Mouse (Mus musculus) liver, adult 2 months (tissue): Measurements from ENCODE around the gene Slc25a29. TPM values are rescaled to one million over a fixed set of nuclear protein-coding genes. Genes with fewer than 3 reads are reported as not detected.

Source experiments
- DNase-seq: peaks from one replicate; pipeline ENCODE4 v3.0.0-alpha.2; 2011; ENCODE audit warnings: low read depth, low spot score; ENCODE audit errors: extremely low read depth
- H3K27ac ChIP-seq: fragments of 200-500 bp; replicated peaks from 2 replicates; pipeline ENCODE4 v1.5.1; 2012; ENCODE audit warnings: low read depth, mild to moderate bottlenecking, control low read depth, inconsistent platforms, low read length; ENCODE audit not compliant: insufficient read depth
- H3K27me3 ChIP-seq: fragments of 200-500 bp; 2 replicates; pipeline ENCODE4 v1.6.1; 2012; ENCODE audit warnings: mild to moderate bottlenecking, moderate library complexity, low read length, inconsistent platforms; ENCODE audit not compliant: control insufficient read depth, insufficient read depth
- H3K36me3 ChIP-seq: fragments of 200-500 bp; 2 replicates; pipeline ENCODE4 v1.6.1; 2012; ENCODE audit warnings: low read length, inconsistent platforms; ENCODE audit not compliant: control insufficient read depth, insufficient read depth
- H3K4me1 ChIP-seq: fragments of 200-500 bp; 2 replicates; pipeline ENCODE4 v1.6.1; 2011; ENCODE audit warnings: low read length; ENCODE audit not compliant: control insufficient read depth, insufficient read depth
- H3K4me3 ChIP-seq: fragments of 200-500 bp; 2 replicates; pipeline ENCODE4 v1.5.1; 2011; ENCODE audit warnings: low read depth, mild to moderate bottlenecking, control low read depth, low read length, moderate library complexity; ENCODE audit not compliant: insufficient read depth
- H3K79me2 ChIP-seq: fragments of 200-500 bp; 2 replicates; pipeline ENCODE4 v1.6.1; 2012; ENCODE audit warnings: inconsistent platforms, mild to moderate bottlenecking, low read length, moderate library complexity; ENCODE audit not compliant: control insufficient read depth, insufficient read depth
- H3K9ac ChIP-seq: fragments of 200-500 bp; 2 replicates; pipeline ENCODE4 v1.6.1; 2012; ENCODE audit warnings: low read depth, mild to moderate bottlenecking, control low read depth, inconsistent platforms, low read length
- CTCF ChIP-seq: fragments of 200-500 bp; IDR thresholded peaks from 2 replicates; pipeline ENCODE4 v1.5.1; 2011; ENCODE audit warnings: low read depth, low read length, control low read depth
- POLR2A ChIP-seq: fragments of 200-500 bp; IDR thresholded peaks from 2 replicates; pipeline ENCODE4 v1.6.1; 2011; ENCODE audit warnings: low read length, control low read depth; ENCODE audit not compliant: insufficient read depth; ENCODE audit errors: extremely low read depth
- WGBS: fragments of 180-500 bp; shearing (Covaris S2); methylation state at CpG from one replicate; pipeline ENCODE4 v1.1.7; 2018; 5-methylcytosine and 5-hydroxymethylcytosine counted together
- polyA plus RNA-seq: library from polyadenylated mRNA; depleted of rRNA; stranded (reverse); fragments of >200 nt; gene quantifications from 2 replicates; pipeline ENCODE4 v1.2.3, GENCODE M21; 2012
- total RNA-seq: library from RNA; depleted of rRNA; stranded (reverse); fragments of >200 nt; gene quantifications from 2 replicates; pipeline ENCODE4 v1.2.3, GENCODE M21; 2014

The Slc25a29 gene
- total and polyA plus RNA-seq, 2 experiments: 1.9 to 5.4 TPM

DNA sequence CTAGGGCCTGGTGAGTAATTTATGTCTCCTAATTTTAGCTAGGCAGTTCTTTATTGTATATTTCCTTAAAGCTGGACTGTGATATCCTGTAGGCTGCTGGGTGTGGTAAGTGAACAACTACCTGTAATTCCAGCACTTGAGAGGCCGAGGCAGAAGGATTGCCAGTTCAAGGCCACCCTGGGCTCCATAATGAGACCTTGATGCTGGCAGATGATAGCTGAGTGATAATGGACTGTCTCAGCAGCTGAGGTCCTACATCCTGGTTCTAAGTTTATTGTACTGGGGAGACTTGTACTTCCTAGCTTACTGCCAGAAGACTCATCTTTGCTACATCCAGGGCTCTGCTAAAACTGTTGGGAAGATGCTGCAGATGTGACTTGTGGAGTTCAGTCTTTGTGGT is 25.9 kb downstream of the Slc25a29 start:
- H3K4me3 ChIP-seq: no peak overlapping the region
- WGBS: 42% methylated on average over 1 of the region's 1 CpGs
- no peak overlapping the region for H3K9ac ChIP-seq
- peaks cover 7% of the 10 kb centered on the region; the same call in 1 of the 2 replicates for H3K4me1 ChIP-seq
- peaks cover 52% of the 10 kb centered on the region for H3K79me2 ChIP-seq
- H3K27me3 ChIP-seq: no peaks in the 10 kb centered on the region
- DNase-seq: no peak
- no peak overlapping the region for H3K27ac ChIP-seq
- no peak for TF ChIP-seq POLR2A
- no peak for TF ChIP-seq CTCF
- peaks cover 26% of the 10 kb centered on the region for H3K36me3 ChIP-seq

DNA sequence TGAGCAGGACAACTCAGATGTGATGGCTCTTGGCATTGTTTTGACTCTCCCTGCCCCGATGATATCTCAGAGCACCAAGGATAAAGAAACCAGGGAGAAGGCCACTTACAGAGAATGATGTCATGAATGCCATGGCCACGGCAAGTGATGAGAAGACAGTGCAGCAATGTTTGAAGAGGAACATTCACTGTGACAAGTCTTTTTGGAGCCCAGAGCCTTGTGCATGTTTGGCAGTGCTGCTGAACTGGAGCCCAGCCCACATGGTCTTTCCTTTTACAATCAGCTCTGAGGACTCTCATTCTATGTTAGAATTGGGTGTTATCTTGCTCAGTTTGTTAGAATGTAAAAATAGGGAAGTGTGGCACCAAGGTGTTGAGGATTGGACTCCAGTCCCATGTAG is 27.2 kb downstream of the Slc25a29 start:
- Histone ChIP-seq H3K27me3 (no peaks in the 10 kb centered on the region), H3K27ac (no peak overlapping the region; the same call in 1 of the 2 replicates), H3K36me3 (peaks cover 26% of the 10 kb centered on the region), H3K79me2 (peaks cover 57% of the 10 kb centered on the region), H3K4me1 (peaks cover 17% of the 10 kb centered on the region), H3K9ac (no peak overlapping the region), H3K4me3 (no peak overlapping the region)
- TF ChIP-seq CTCF (no peak), POLR2A (no peak)
- DNase-seq: no peak
- 49% methylated on average over 2 of the region's 2 CpGs for WGBS

- Histone ChIP-seq H3K36me3 (peaks cover 22% of the 10 kb centered on the region), H3K79me2 (peaks cover 73% of the 10 kb centered on the region), H3K9ac (no peak overlapping the region), H3K4me3 (no peak overlapping the region), H3K27ac (no peak overlapping the region), H3K27me3 (no peaks in the 10 kb centered on the region), H3K4me1 (peaks cover 37% of the 10 kb centered on the region)
- TF ChIP-seq POLR2A: no peak
- no peak for TF ChIP-seq CTCF
- 66% methylated on average over 2 of the region's 2 CpGs for WGBS
- peak; percentile 57 for DNase-seq
These were observed 31.3 kb downstream of the Slc25a29 start for GRCm38 (mm10) chr12:108804388-108804787.

DNA sequence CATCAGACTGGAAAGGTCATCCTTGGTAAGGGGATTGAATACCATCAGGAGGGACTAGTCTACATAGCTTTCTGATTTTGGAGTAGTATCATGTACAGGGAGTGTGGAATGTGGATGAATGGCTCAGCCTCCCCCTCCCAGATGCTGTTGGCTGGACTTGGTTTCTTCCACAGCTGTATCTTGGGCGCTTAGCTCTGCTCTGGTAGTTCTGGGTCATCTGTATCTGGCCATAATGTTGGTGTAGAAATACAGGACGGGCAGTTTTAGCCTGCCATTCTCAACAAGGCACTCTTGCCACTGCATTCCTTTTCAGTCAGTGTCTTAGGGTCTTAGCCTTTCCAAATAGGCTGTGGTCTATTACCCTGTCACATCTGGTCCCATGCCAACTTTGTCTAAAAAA is 34.1 kb downstream of the Slc25a29 start:
- DNase-seq: no peak
- peaks cover 4% of the 10 kb centered on the region; the same call in 1 of the 2 replicates for H3K36me3 ChIP-seq
- no peak overlapping the region for H3K27ac ChIP-seq
- H3K9ac ChIP-seq: no peak overlapping the region
- no peak for TF ChIP-seq POLR2A
- TF ChIP-seq CTCF: no peak
- 76% methylated on average over 2 of the region's 2 CpGs for WGBS
- H3K27me3 ChIP-seq: no peaks in the 10 kb centered on the region
- H3K79me2 ChIP-seq: peaks cover 62% of the 10 kb centered on the region
- no peak overlapping the region for H3K4me3 ChIP-seq
- peaks cover 37% of the 10 kb centered on the region for H3K4me1 ChIP-seq

GRCm38 (mm10) chr12:108794979-108795537 is 40.6 kb downstream of the Slc25a29 start:
- peak overlapping the region; percentile 98 for H3K4me3 ChIP-seq
- no peak for TF ChIP-seq POLR2A
- no peak for TF ChIP-seq CTCF
- H3K27ac ChIP-seq: peak overlapping the region; percentile 41; the same call in 1 of the 2 replicates
- peaks cover 26% of the 10 kb centered on the region for H3K79me2 ChIP-seq
- DNase-seq: no peak
- no peaks in the 10 kb centered on the region for H3K36me3 ChIP-seq
- peaks cover 19% of the 10 kb centered on the region; the same call in 1 of the 2 replicates for H3K4me1 ChIP-seq
- H3K9ac ChIP-seq: peak overlapping the region; percentile 69
- H3K27me3 ChIP-seq: no peaks in the 10 kb centered on the region
- 4% methylated on average over 9 of the region's 9 CpGs for WGBS

GRCm38 (mm10) chr12:108794078-108794711 is 41.5 kb downstream of the Slc25a29 start:
- WGBS: under 1% methylated on average over 89 of the region's 94 CpGs
- peak overlapping the region; percentile 98 for H3K4me3 ChIP-seq
- H3K79me2 ChIP-seq: peaks cover 21% of the 10 kb centered on the region
- H3K4me1 ChIP-seq: peaks cover 16% of the 10 kb centered on the region; the same call in 1 of the 2 replicates
- H3K9ac ChIP-seq: peak overlapping the region; percentile 96
- no peaks in the 10 kb centered on the region for H3K27me3 ChIP-seq
- peak; percentile 16; the same call in 1 of the 2 replicates for TF ChIP-seq POLR2A
- TF ChIP-seq CTCF: no peak
- peak overlapping the region; percentile 89 for H3K27ac ChIP-seq
- peak; percentile 71 for DNase-seq
- H3K36me3 ChIP-seq: no peaks in the 10 kb centered on the region
